Mouse (Mus musculus) right cerebral cortex, postnatal 36 days (tissue): ENCODE results near the gene Dnajc10.

Experiments used
- DNase-seq, 2 experiments: peaks; one replicate each; pipeline ENCODE4 v3.0.0; 2022; ENCODE audit warnings: low spot score in 2 of 2, mixed read lengths in 1 of 2

The Dnajc10 gene

GRCm38 (mm10) chr2:80340537-80340936, 25.3 kb downstream of the Dnajc10 start:
- DNase-seq = no peak

GRCm38 (mm10) chr2:80354531-80354930, 39.3 kb downstream of the Dnajc10 start:
- DNase-seq = no peak

- DNase-seq = no peak
Measured at GRCm38 (mm10) chr2:80356656-80357231, 41.5 kb downstream of the Dnajc10 start.

GRCm38 (mm10) chr2:80371458-80371857, 56.2 kb downstream of the Dnajc10 start:
- DNase-seq = no peak

GRCm38 (mm10) chr2:80374892-80375291, 59.6 kb downstream of the Dnajc10 start:
- no peak for DNase-seq

- no peak for DNase-seq
Measured at GRCm38 (mm10) chr2:80379848-80380247, 64.6 kb downstream of the Dnajc10 start.

GRCm38 (mm10) chr2:80384447-80384846, 69.2 kb downstream of the Dnajc10 start:
- no peak for DNase-seq

- no peak for DNase-seq
Measured at GRCm38 (mm10) chr2:80386255-80386654, 71.0 kb downstream of the Dnajc10 start.

GRCm38 (mm10) chr2:80387668-80388067, 72.4 kb downstream of the Dnajc10 start:
- DNase-seq = no peak

- peak in 1 of 2 experiments; percentile 30 for DNase-seq
Measured at GRCm38 (mm10) chr2:80388341-80388740, 73.1 kb downstream of the Dnajc10 start.

- no peak for DNase-seq
Measured at GRCm38 (mm10) chr2:80396057-80396456, 80.8 kb downstream of the Dnajc10 start.

GRCm38 (mm10) chr2:80396864-80397263, 81.6 kb downstream of the Dnajc10 start:
- no peak for DNase-seq

- DNase-seq = no peak
Measured at GRCm38 (mm10) chr2:80398595-80399099, 83.4 kb downstream of the Dnajc10 start.
